Mouse (Mus musculus) heart, postnatal 36 days (tissue): ENCODE measurements around the gene Gns. TPM values are rescaled to one million over a fixed set of nuclear protein-coding genes. Genes with fewer than 3 reads are reported as not detected.

ENCODE experiments used
- total RNA-seq, 2 experiments: library from RNA; stranded (reverse); gene quantifications; 2 replicates each; pipeline ENCODE4 v1.2.3; 2021

Gns gene
- total RNA-seq, 2 experiments from 2014 or later = 82.1 to 83.5 TPM

Other genes starting within 250 kb of the Gns start
- gene Tbc1d30, start 13.8 kb upstream of the Gns start, total RNA-seq = 1 to 10 TPM; 2.8 to 3.0 TPM
- 100 to 1,000 TPM; 125 to 140 TPM for gene Rassf3, start 111.3 kb downstream of the Gns start, total RNA-seq
- gene Tbk1, start 221.7 kb downstream of the Gns start, total RNA-seq = 10 to 100 TPM; 19.3 to 23.9 TPM